Mouse (Mus musculus) myocyte (in vitro differentiated cells): ENCODE measurements around the gene Gpha2. TPM values are rescaled to one million over a fixed set of nuclear protein-coding genes. Genes with fewer than 3 reads are reported as not detected.

ENCODE experiments used
- H3K27me3 ChIP-seq: one replicate; pipeline ENCODE4 v1.6.1; 2011; ENCODE audit not compliant: control insufficient read depth, insufficient read depth, insufficient read length
- H3K36me3 ChIP-seq: one replicate; pipeline ENCODE4 v1.6.1; 2011; ENCODE audit not compliant: control insufficient read depth, insufficient read depth
- H3K4me2 ChIP-seq: one replicate; pipeline ENCODE4 v1.6.1; 2011; ENCODE audit warnings: low read depth, control low read depth
- H3K4me3 ChIP-seq: one replicate; pipeline ENCODE4 v1.5.1; 2011; ENCODE audit warnings: mild to moderate bottlenecking, control low read depth, moderate library complexity
- H3K79me2 ChIP-seq: one replicate; pipeline ENCODE4 v1.6.1; 2011; ENCODE audit not compliant: control insufficient read depth, insufficient read depth
- H3ac ChIP-seq: one replicate; pipeline ENCODE4 v1.6.1; 2011; ENCODE audit not compliant: control insufficient read depth, insufficient read length
- CEBPB ChIP-seq: IDR thresholded peaks from 2 replicates; pipeline ENCODE4 v1.6.1; 2011; ENCODE audit warnings: mild to moderate bottlenecking, moderate library complexity; ENCODE audit not compliant: poor library complexity, insufficient read depth, severe bottlenecking
- E2F4 ChIP-seq: IDR thresholded peaks from one replicate; pipeline ENCODE4 v1.6.1; 2011; ENCODE audit warnings: mild to moderate bottlenecking, control low read depth, moderate library complexity; ENCODE audit not compliant: insufficient read depth
- MAX ChIP-seq: IDR thresholded peaks from one replicate; pipeline ENCODE4 v1.6.1; 2011; ENCODE audit warnings: low read depth, mild to moderate bottlenecking, control low read depth
- MYOD1 ChIP-seq, 3 experiments: IDR thresholded peaks; one replicate each; pipeline ENCODE4 v1.6.1; 2011; ENCODE audit warnings: control low read depth in 2 of 3, low read depth in 2 of 3, mild to moderate bottlenecking in 2 of 3, moderate library complexity in 1 of 3; ENCODE audit not compliant: insufficient read length in 2 of 3, control insufficient read depth in 1 of 3
- MYOG ChIP-seq, 3 experiments: IDR thresholded peaks; one replicate each; pipeline ENCODE4 v1.6.1; 2011; ENCODE audit warnings: control low read depth in 2 of 3, low read depth in 2 of 3, mild to moderate bottlenecking in 2 of 3; ENCODE audit not compliant: insufficient read length in 2 of 3, control insufficient read depth in 1 of 3, insufficient read depth in 1 of 3
- POLR2A ChIP-seq: IDR thresholded peaks from one replicate; pipeline ENCODE4 v1.6.1; 2011; ENCODE audit warnings: low read depth, mild to moderate bottlenecking, control low read depth, moderate library complexity; ENCODE audit not compliant: insufficient read length
- POLR2AphosphoS2 ChIP-seq: IDR thresholded peaks from one replicate; pipeline ENCODE4 v1.6.1; 2011; ENCODE audit warnings: low read depth, control low read depth; ENCODE audit not compliant: insufficient read length
- REST ChIP-seq: IDR thresholded peaks from one replicate; pipeline ENCODE4 v1.6.1; 2011; ENCODE audit warnings: mild to moderate bottlenecking, control low read depth, moderate library complexity; ENCODE audit not compliant: insufficient read depth, insufficient read length
- SRF ChIP-seq: IDR thresholded peaks from one replicate; pipeline ENCODE4 v1.6.1; 2011; ENCODE audit warnings: low read depth; ENCODE audit not compliant: control insufficient read depth, insufficient read length
- TCF12 ChIP-seq: IDR thresholded peaks from one replicate; pipeline ENCODE4 v1.6.1; 2011; ENCODE audit warnings: mild to moderate bottlenecking, control low read depth; ENCODE audit not compliant: poor library complexity, insufficient read depth, severe bottlenecking
- TCF3 ChIP-seq: IDR thresholded peaks from one replicate; pipeline ENCODE4 v1.6.1; 2011; ENCODE audit warnings: low read depth, control low read depth; ENCODE audit not compliant: insufficient read length
- USF1 ChIP-seq: IDR thresholded peaks from one replicate; pipeline ENCODE4 v1.6.1; 2011; ENCODE audit warnings: low read depth, mild to moderate bottlenecking, control low read depth, moderate library complexity
- polyA plus RNA-seq: library from polyadenylated mRNA; unstranded; fragments of >200 nt; fragmentation: generic; extraction: Trizol; gene quantifications from one replicate; pipeline ENCODE4 v1.2.1, GENCODE M21; 2012; ENCODE audit warnings: missing spikeins

Gpha2 gene
- polyA plus RNA-seq, 1 experiment, result 0.40 TPM

DNA sequence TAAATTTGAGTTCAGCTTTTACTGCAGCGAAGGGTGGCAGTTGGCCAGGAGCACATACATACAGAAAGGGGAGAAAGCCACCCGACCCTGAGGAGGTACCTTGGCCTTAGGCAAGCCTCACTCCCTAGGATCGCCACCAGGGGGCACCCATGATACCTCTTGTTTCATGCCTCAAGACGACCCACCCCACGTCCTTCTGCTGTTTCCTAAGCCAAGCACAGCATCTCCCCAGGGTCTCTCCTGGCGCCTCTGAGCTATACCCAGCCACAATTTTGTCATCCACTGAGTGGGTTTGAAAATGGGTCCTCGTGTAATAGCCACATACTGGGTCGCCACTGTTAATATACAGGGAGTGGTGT is 42.0 kb downstream of the Gpha2 start:
- Histone ChIP-seq H3ac (no peak overlapping the region), H3K79me2 (no peaks in the 10 kb centered on the region), H3K4me3 (no peak overlapping the region), H3K36me3 (no peaks in the 10 kb centered on the region), H3K4me2 (peak overlapping the region; percentile 58), H3K27me3 (no peaks in the 10 kb centered on the region)
- TF ChIP-seq MYOG (IDR thresholded peaks at IDR 0.05; ENCODE audit: control insufficient read depth in 1 of 3, insufficient read depth in 1 of 3, insufficient read length in 2 of 3, low read depth in 2 of 3) (no peak), SRF (no peak), E2F4 (no peak), POLR2AphosphoS2 (no peak), POLR2A (no peak), USF1 (no peak), TCF3 (no peak), TCF12 (no peak)

- Histone ChIP-seq H3K27me3 (no peaks in the 10 kb centered on the region), H3K4me3 (no peak overlapping the region), H3K36me3 (no peaks in the 10 kb centered on the region), H3K4me2 (peak overlapping the region; percentile 58), H3ac (no peak overlapping the region), H3K79me2 (no peaks in the 10 kb centered on the region)
- no peak for TF ChIP-seq TCF12
- peak; percentile 74 for TF ChIP-seq CEBPB
- TF ChIP-seq POLR2AphosphoS2, result no peak
- no peak for TF ChIP-seq MYOG (IDR thresholded peaks at IDR 0.05; ENCODE audit: control insufficient read depth in 1 of 3, insufficient read depth in 1 of 3, insufficient read length in 2 of 3, low read depth in 2 of 3)
- no peak for TF ChIP-seq MAX
- no peak for TF ChIP-seq SRF
- TF ChIP-seq MYOD1 (IDR thresholded peaks at IDR 0.05; ENCODE audit: control insufficient read depth in 1 of 3, insufficient read length in 2 of 3, low read depth in 2 of 3), result peak in 2 of 3 experiments; percentile 10 to 20
These were observed 42.5 kb downstream of the Gpha2 start for GRCm38 (mm10) chr19:6268670-6269132.

DNA sequence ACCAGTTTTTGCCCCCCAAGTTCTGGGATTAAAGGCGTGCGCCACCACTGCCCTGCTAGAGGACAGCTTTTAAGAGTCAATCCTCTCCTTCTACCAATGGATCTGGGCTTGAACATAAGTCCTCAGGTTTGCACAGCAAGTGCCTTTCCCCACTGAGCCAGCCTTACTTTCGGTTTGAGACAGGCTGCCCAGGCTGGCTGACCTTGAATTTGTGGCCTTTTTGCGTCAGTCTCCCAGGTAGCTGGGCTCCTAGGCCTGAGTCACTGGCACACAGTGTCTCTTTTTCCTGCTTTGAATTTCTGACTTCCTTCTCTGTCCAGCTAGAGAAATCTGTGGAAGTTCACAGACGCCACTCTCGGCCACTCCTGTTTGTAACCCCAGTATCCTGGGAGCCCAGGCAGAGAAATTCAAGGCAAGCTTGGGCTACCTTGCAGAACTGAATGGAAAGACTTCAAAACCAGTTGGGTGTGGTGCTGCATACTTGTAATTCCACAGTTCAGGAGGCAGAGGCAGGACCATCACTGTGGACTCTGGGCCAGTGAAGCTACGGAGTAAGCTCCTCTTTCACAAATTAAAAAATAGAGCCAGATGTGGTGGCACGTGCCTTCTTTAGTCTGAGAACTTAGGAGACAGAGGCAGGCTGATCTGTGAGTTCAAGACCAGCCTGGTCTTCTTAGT is 43.8 kb downstream of the Gpha2 start:
- no peaks in the 10 kb centered on the region for H3K36me3 ChIP-seq
- H3K27me3 ChIP-seq, result no peaks in the 10 kb centered on the region
- H3K4me2 ChIP-seq, result no peak overlapping the region
- TF ChIP-seq CEBPB (no peak), POLR2A (no peak), TCF3 (no peak), REST (no peak), MAX (no peak), TCF12 (no peak), MYOG (IDR thresholded peaks at IDR 0.05; ENCODE audit: control insufficient read depth in 1 of 3, insufficient read depth in 1 of 3, insufficient read length in 2 of 3, low read depth in 2 of 3) (no peak), E2F4 (no peak), SRF (no peak)
- H3K79me2 ChIP-seq, result no peaks in the 10 kb centered on the region
- H3ac ChIP-seq, result no peak overlapping the region
- no peak overlapping the region for H3K4me3 ChIP-seq

- H3ac ChIP-seq, result no peak overlapping the region
- no peaks in the 10 kb centered on the region for H3K36me3 ChIP-seq
- no peak overlapping the region for H3K4me3 ChIP-seq
- no peaks in the 10 kb centered on the region for H3K27me3 ChIP-seq
- TF ChIP-seq E2F4, result no peak
- no peak for TF ChIP-seq REST
- no peak for TF ChIP-seq USF1
- no peak for TF ChIP-seq MYOD1 (IDR thresholded peaks at IDR 0.05; ENCODE audit: control insufficient read depth in 1 of 3, insufficient read length in 2 of 3, low read depth in 2 of 3)
- no peak for TF ChIP-seq TCF12
- TF ChIP-seq TCF3, result no peak
- no peak for TF ChIP-seq POLR2A
- no peak for TF ChIP-seq MAX
- no peak for TF ChIP-seq MYOG (IDR thresholded peaks at IDR 0.05; ENCODE audit: control insufficient read depth in 1 of 3, insufficient read depth in 1 of 3, insufficient read length in 2 of 3, low read depth in 2 of 3)
- TF ChIP-seq SRF, result no peak
- no peak for TF ChIP-seq POLR2AphosphoS2
- TF ChIP-seq CEBPB, result no peak
- no peaks in the 10 kb centered on the region for H3K79me2 ChIP-seq
- no peak overlapping the region for H3K4me2 ChIP-seq
These were observed 44.5 kb downstream of the Gpha2 start for GRCm38 (mm10) chr19:6270661-6271060.

DNA sequence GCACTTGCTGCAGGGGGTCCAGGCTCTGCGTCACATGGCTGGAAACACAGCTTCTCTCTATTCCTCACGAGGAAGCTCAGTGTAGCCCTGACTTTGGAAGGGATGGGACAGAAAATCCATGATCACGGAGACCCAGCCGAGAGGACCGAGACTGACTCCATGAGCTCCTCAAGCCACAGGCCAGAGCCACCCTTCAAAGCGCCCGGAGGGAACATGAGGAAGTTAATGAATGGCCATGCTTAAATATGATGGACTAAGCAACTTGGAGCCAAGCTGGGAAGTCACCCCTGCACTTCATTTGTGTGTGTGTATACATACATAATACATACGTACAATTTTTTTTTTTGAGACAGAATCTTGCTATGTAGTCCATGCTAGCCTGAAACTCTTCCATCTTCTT is 45.0 kb downstream of the Gpha2 start:
- TF ChIP-seq E2F4 (no peak), TCF3 (no peak)
- H3K36me3 ChIP-seq, result no peaks in the 10 kb centered on the region
- no peaks in the 10 kb centered on the region for H3K27me3 ChIP-seq

More for the DNA sequence above, 45.0 kb downstream of the Gpha2 start:
- no peak overlapping the region for H3K4me3 ChIP-seq
- no peak overlapping the region for H3ac ChIP-seq
- H3K4me2 ChIP-seq, result no peak overlapping the region
- no peaks in the 10 kb centered on the region for H3K79me2 ChIP-seq
